Mouse (Mus musculus) neural tube, embryonic 15.5 days (tissue): ENCODE data around the gene Guca1a. TPM values are rescaled to one million over a fixed set of nuclear protein-coding genes. Genes with fewer than 3 reads are reported as not detected.
A peak's percentile ranks its signal among the peaks of the same experiment; 100 is the strongest.

Experiments used
- ATAC-seq: fragments of 200-750 bp; cut with Nextera tagmentation; 2 replicates; pipeline ENCODE4 v1.8.0; 2017; ENCODE audit warnings: mild to moderate bottlenecking, moderate TSS enrichment, moderate library complexity; ENCODE audit not compliant: low FRiP score
- H3K27ac ChIP-seq: fragments of 300-500 bp; sonication (generic); replicated peaks from 2 replicates; pipeline ENCODE4 v1.5.1; 2015; ENCODE audit warnings: mild to moderate bottlenecking, inconsistent platforms
- H3K27me3 ChIP-seq: fragments of 300-500 bp; sonication (generic); replicated peaks from 2 replicates; pipeline ENCODE4 v1.6.1; 2015; ENCODE audit warnings: inconsistent platforms
- H3K36me3 ChIP-seq: fragments of 300-500 bp; sonication (generic); 2 replicates; pipeline ENCODE4 v1.6.1; 2015; ENCODE audit warnings: inconsistent platforms
- H3K4me1 ChIP-seq: fragments of 300-500 bp; sonication (generic); 2 replicates; pipeline ENCODE4 v1.6.1; 2015; ENCODE audit warnings: inconsistent platforms
- H3K4me2 ChIP-seq: fragments of 300-500 bp; sonication (generic); 2 replicates; pipeline ENCODE4 v1.6.1; 2015; ENCODE audit warnings: inconsistent platforms, mild to moderate bottlenecking, moderate library complexity
- H3K4me3 ChIP-seq: fragments of 300-500 bp; sonication (generic); replicated peaks from 2 replicates; pipeline ENCODE4 v1.5.1; 2015; ENCODE audit warnings: mild to moderate bottlenecking, inconsistent platforms
- H3K9ac ChIP-seq: fragments of 300-500 bp; sonication (generic); replicated peaks from 2 replicates; pipeline ENCODE4 v1.6.1; 2015; ENCODE audit warnings: mild to moderate bottlenecking, inconsistent platforms
- H3K9me3 ChIP-seq: fragments of 300-500 bp; sonication (generic); replicated peaks from 2 replicates; pipeline ENCODE4 v1.6.1; 2016; ENCODE audit warnings: inconsistent platforms
- WGBS: fragments of 180-500 bp; shearing (Covaris S2); methylation state at CpG from one replicate; pipeline ENCODE4 v1.1.7; 2015; ENCODE audit warnings: mixed read lengths; 5-methylcytosine and 5-hydroxymethylcytosine counted together
- polyA plus RNA-seq: library from polyadenylated mRNA; unstranded; fragments of >200 nt; fragmentation: Nextera tagmentation; extraction: Ambion mirVana; gene quantifications from 2 replicates; pipeline ENCODE4 v1.2.1, GENCODE M21; 2015

Guca1a gene
- polyA plus RNA-seq, 1 experiment from 2014 or later: 1.2 TPM

- 88% methylated on average over 6 of the region's 6 CpGs for WGBS
- H3K36me3 ChIP-seq: peaks cover 61% of the 10 kb centered on the region
- H3K9ac ChIP-seq: no peak overlapping the region
- no peak overlapping the region for H3K4me3 ChIP-seq
- no peaks in the 10 kb centered on the region for H3K9me3 ChIP-seq
- no peak overlapping the region for H3K4me2 ChIP-seq
- peaks cover 24% of the 10 kb centered on the region for H3K4me1 ChIP-seq
- H3K27ac ChIP-seq: no peak overlapping the region
- H3K27me3 ChIP-seq: no peaks in the 10 kb centered on the region
- no peak for ATAC-seq
These were observed 26.4 kb downstream of the Guca1a start for GRCm38 (mm10) chr17:47373991-47374390.

GRCm38 (mm10) chr17:47371451-47371850 lies 28.9 kb downstream of the Guca1a start:
- no peak overlapping the region for H3K9ac ChIP-seq
- 0 out of 2 replicates have a peak overlapping the region, but pooled peaks have one; percentile 17 for H3K4me2 ChIP-seq
- H3K9me3 ChIP-seq: no peaks in the 10 kb centered on the region
- H3K27me3 ChIP-seq: peaks cover 9% of the 10 kb centered on the region; the same call in 1 of the 2 replicates
- 0 out of 2 replicates have a peak, but pooled peaks have one; percentile 53 for ATAC-seq
- WGBS: 12% methylated on average over 4 of the region's 4 CpGs
- peaks cover 42% of the 10 kb centered on the region for H3K36me3 ChIP-seq
- H3K27ac ChIP-seq: no peak overlapping the region
- no peak overlapping the region for H3K4me3 ChIP-seq
- H3K4me1 ChIP-seq: peaks cover 24% of the 10 kb centered on the region

- Histone ChIP-seq H3K4me2 (peak overlapping the region; percentile 82), H3K9me3 (no peaks in the 10 kb centered on the region), H3K4me1 (peaks cover 24% of the 10 kb centered on the region), H3K27me3 (peaks cover 23% of the 10 kb centered on the region), H3K36me3 (peaks cover 18% of the 10 kb centered on the region), H3K4me3 (peak overlapping the region; percentile 56), H3K27ac (peak overlapping the region; percentile 87), H3K9ac (peak overlapping the region; percentile 63)
- ATAC-seq: peak; percentile 72
- WGBS: under 1% methylated on average over 20 of the region's 20 CpGs
These were observed 31.3 kb downstream of the Guca1a start for GRCm38 (mm10) chr17:47369087-47369443.

GRCm38 (mm10) chr17:47368401-47369086 lies 31.8 kb downstream of the Guca1a start, which contains the start of gene Mrps10:
Mrps10 (plus strand) TSS chr17:47368887.
- peak; percentile 94 for ATAC-seq
- WGBS: 3% methylated on average over 35 of the region's 35 CpGs
- Histone ChIP-seq H3K4me3 (peak within 1 kb of the TSS; percentile 56), H3K27ac (peak within 1 kb of the TSS; percentile 87), H3K9me3 (no peaks in the 10 kb centered on the region), H3K9ac (peak within 1 kb of the TSS; percentile 63), H3K27me3 (peaks cover 23% of the 10 kb centered on the region), H3K4me1 (peaks cover 24% of the 10 kb centered on the region), H3K4me2 (peak within 1 kb of the TSS; percentile 82), H3K36me3 (peaks cover 13% of the 10 kb centered on the region)

GRCm38 (mm10) chr17:47361343-47361742 lies 39.0 kb downstream of the Guca1a start:
- Histone ChIP-seq H3K4me3 (no peak overlapping the region), H3K27ac (no peak overlapping the region), H3K4me1 (no peaks in the 10 kb centered on the region), H3K4me2 (no peak overlapping the region), H3K9me3 (no peaks in the 10 kb centered on the region), H3K36me3 (peaks cover 28% of the 10 kb centered on the region), H3K27me3 (peaks cover 13% of the 10 kb centered on the region), H3K9ac (no peak overlapping the region)
- ATAC-seq: no peak
- 86% methylated on average over 11 of the region's 11 CpGs for WGBS

GRCm38 (mm10) chr17:47359964-47360363 lies 40.4 kb downstream of the Guca1a start:
- Histone ChIP-seq H3K4me1 (no peaks in the 10 kb centered on the region), H3K9me3 (no peaks in the 10 kb centered on the region), H3K4me3 (no peak overlapping the region), H3K4me2 (no peak overlapping the region), H3K27ac (no peak overlapping the region), H3K36me3 (peaks cover 42% of the 10 kb centered on the region), H3K9ac (no peak overlapping the region), H3K27me3 (no peaks in the 10 kb centered on the region)
- 33% methylated on average over 6 of the region's 6 CpGs for WGBS
- no peak for ATAC-seq

GRCm38 (mm10) chr17:47349721-47350319 lies 50.6 kb downstream of the Guca1a start:
- no peak overlapping the region for H3K9ac ChIP-seq
- H3K27me3 ChIP-seq: no peaks in the 10 kb centered on the region
- WGBS: 85% methylated on average over 3 of the region's 3 CpGs
- H3K4me2 ChIP-seq: no peak overlapping the region
- peaks cover 12% of the 10 kb centered on the region; the same call in 1 of the 2 replicates for H3K9me3 ChIP-seq
- H3K4me3 ChIP-seq: no peak overlapping the region
- ATAC-seq: no peak
- peaks cover 96% of the 10 kb centered on the region for H3K36me3 ChIP-seq
- no peak overlapping the region for H3K27ac ChIP-seq
- H3K4me1 ChIP-seq: no peaks in the 10 kb centered on the region

Other genes with a start within 250 kb of the Guca1a start
- 72.0 and 75.3 TPM in 2 replicates for gene Mrps10, start 31.7 kb downstream of the Guca1a start, polyA plus RNA-seq
- gene Guca1b, start 15.2 kb downstream of the Guca1a start, polyA plus RNA-seq: 0.56 and 0.77 TPM in 2 replicates
- 0.19 and 0.43 TPM in 2 replicates for gene AI661453, start 36.0 kb upstream of the Guca1a start, polyA plus RNA-seq
- 0.63 and 0.78 TPM in 2 replicates for gene 1700001C19Rik, start 36.8 kb upstream of the Guca1a start, polyA plus RNA-seq
- gene Taf8, start 101.7 kb upstream of the Guca1a start, polyA plus RNA-seq: 19.5 and 21.5 TPM in 2 replicates
- 76.5 and 139 TPM in 2 replicates for gene Ccnd3, start 104.5 kb upstream of the Guca1a start, polyA plus RNA-seq
- gene Bysl, start 210.9 kb upstream of the Guca1a start, polyA plus RNA-seq: 34.7 and 37.1 TPM in 2 replicates
- 36.9 and 39.8 TPM in 2 replicates for gene Med20, start 211.0 kb upstream of the Guca1a start, polyA plus RNA-seq
- 2.5 and 2.9 TPM in 2 replicates for gene Gm20517, start 211.0 kb upstream of the Guca1a start, polyA plus RNA-seq
- gene Usp49, start 230.1 kb upstream of the Guca1a start, polyA plus RNA-seq: 6.1 and 6.8 TPM in 2 replicates